Mouse (Mus musculus) T-helper 1 cell (primary cell): Measurements from ENCODE around the gene Mmp24.
"Not testable (repeated sequence)": the region's sequence is repeated elsewhere in the genome, so short reads cannot be mapped to it uniquely, and the experiment has no call there.

ENCODE experiments used
- in situ Hi-C: fragments of 300-600 bp; cut with MboI, MseI; formaldehyde crosslinking; loops from one replicate; pipeline ENCODE4 v1.15.1; 2025; ENCODE audit warnings: high pct_unique_total_duplicates

Mmp24 gene

DNA sequence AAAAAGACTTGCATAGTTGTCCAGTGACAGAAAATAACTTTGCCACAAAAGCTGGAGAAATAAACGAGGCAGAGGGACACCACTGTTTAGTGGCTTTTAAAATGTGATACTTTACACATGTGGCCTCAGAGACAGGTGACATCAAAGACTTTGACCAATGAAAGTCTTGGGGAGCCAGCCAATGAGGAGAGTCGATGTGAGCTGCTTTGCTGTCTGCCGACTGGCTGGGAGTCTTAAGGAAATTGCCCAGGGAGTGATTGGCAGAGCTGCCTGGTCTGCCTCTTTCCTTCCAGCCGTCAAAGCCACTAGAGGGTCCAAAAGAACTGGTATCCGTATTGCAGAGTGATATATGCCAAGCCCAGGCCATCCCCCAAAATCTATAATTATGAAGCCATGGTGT lies 39.7 kb downstream of the Mmp24 start:
- in situ Hi-C loops: no loop called here

DNA sequence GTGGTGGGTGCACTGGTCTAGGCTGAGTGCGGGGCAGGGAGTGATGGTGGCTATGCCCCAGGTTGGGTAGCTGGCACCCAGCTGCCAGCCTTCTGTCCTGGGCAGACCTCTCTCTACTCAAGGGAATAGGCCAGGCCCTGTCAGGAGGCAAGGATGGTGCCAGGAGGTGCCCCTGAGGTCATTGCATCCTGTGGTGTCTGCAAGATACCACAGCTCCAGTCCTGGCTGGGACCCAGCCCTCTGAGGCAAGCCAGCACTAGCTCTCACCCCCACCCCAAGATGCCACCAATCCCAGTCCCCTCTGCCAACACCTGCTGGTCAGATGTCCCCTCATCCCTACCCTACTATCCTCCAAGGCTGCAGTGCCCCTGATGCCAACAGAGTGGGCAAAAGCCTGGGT lies 41.0 kb downstream of the Mmp24 start:
- in situ Hi-C loops: no loop called here

DNA sequence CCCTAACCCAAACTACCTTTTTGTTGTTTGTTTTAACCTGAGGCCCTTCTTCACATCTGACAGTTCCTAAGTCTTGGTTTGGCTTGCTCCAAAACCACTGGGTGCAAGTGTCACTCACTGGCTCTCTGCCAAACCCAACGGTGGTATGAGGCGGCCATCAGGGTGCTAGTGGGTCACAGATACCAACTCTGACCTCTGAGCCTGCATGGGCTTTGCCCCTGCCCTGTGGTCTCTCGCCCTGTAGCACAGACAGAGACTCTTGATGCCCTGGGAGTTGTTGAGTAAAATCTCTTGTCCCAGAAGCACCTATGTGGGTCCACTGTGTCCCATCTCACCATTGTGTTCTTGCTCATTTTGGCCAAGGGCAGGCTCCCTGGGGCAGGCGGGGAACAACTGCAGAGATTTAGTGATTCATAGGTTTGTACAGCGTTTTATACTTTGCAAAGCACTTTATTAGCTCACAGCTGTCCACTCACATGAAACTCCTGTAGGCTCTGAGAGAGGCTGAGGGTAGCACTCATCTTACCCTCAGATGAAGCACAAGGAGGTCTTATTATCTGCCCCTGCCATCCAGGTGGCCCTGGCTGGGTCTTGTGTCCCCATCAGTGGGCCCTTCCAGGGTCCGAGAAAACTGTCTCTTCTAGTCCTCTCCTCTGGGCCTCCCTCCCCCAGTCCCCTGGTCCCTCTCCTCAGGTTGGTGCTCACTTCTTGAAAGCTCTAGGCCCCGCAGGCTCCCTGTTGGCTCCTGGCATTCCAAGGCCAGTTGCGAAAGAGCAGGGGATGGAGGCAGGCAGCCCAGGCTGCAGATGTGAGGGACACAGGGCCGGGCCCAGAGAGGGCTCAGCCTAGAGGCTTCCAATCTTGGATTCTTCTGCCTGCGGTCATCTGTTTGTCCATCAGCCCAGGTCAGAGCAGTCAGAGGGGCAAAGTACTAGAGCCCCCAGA lies 42.4 kb downstream of the Mmp24 start:
- in situ Hi-C loops: no loop called here

DNA sequence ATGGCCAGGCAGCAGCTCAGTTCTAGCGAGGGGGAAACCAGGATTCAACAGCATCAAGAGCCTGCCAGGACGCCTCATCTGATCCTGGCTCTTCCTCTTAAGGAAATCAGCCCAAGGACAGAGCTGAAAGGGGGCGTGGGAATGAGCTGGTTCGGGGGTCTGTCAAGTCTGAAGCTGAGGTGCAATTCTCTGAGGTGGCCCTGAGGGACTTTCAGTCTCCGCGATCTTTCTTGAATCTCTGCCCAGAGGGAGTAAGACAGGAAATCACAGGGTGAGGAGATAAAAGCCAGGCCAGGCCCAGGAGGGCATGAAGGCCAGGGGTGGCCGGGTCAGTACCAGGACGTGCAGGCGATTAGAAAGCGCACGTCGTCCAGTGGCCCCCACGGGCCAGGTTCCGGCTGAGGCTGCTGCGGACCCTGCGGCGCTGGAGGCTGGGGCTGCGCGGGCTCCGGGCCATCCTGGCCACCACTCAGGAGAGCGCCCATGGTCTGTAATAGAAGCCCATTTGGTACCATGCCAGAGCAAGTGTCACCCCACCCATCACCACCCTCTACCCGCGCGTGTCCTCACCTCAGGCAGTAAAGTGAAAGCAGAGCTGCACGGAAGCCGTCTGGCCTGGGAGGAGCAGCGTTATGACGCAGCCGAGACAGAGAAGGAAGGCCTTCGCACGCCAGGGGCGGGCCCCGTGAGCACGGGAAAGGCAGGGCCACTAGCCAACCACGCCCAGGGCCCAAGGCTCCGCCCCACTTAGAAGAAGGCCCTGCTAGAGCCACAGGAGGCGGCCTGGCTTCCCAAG lies 43.7 kb downstream of the Mmp24 start:
- in situ Hi-C loops: no loop called here

DNA sequence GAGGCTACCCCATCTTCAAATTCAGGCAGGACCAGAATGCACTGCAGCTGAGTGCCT lies 44.1 kb downstream of the Mmp24 start, which contains the start of gene BC029722:
BC029722 (minus strand) TSS at position 35 of the 57 bp plus-strand sequence.
- in situ Hi-C loops: no loop called here

DNA sequence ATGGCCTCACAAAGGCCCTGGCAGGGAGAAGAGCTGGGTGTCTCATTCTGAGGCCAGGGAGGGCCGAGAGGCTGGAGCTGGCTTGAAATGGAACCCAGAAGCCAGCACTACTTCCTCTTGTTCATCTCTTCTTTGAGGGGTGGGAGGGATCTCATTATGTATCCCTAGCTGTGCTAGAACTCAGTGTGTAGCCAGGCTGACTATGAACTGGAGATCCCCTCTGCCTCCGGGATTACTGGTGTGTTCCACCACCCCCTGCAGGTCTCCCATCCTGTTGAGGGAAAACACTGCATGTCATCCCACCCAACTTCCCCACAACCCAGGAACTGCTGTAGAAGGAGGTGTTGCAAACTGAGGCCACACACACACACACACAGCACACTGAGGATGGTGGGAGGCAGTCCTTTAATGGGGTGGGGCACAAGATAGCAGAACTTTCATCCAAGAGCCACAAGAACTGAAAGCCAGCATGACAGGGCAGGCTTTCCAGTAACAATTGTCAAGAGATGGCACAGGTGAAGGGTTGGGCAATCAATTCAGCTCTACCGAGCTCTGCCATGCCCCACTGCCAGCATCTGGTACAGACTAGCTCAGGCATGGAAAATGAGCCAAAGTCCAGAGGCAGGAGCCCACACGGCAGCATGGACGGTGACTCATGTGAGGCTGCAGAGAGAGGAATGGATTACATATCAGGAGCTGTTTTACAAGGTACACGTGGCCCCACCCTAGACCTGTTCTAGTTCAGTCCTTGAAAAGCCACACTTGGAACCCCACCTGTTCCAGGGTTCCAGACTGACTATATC lies 44.5 kb downstream of the Mmp24 start:
- in situ Hi-C loops: no loop called here

DNA sequence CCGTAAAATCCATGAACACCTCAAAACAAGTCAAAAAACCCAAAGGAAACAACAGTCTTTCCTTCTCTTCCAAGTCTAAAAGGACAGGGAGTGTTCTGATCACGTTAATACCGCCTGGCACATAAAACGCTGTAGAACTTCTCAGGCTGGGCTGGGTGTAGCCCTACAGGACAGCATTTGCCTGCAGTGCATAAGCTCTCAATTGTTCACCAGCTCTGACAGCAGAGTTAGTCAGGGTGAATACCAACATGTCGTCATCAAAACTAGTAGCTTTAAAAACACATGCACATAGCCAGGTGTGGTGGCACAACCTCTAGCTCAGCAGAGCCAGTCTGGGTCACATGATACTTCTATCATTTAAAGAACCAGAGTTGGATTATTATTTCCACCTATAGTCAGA lies 45.6 kb downstream of the Mmp24 start:
- in situ Hi-C loops: no loop called here

DNA sequence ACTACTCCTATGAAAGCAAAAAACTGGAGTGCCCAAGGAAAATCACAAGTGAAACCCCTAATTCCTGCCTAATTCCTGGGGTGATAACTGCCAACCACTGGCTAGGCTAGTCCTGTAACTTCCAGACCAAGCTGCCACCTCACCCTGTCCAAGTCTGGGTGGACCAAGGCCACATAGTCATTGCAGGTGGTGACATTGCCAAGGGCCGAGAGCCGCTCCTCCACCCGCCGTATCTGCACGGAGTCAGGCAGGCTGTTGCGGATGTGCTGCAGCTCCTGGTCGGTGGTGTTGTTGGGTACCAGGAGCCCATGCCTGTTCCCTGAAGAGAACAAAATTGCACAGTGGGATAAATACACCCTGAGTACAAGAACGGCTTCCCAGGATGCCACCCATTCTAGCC lies 48.6 kb downstream of the Mmp24 start:
- in situ Hi-C loops: no loop called here

DNA sequence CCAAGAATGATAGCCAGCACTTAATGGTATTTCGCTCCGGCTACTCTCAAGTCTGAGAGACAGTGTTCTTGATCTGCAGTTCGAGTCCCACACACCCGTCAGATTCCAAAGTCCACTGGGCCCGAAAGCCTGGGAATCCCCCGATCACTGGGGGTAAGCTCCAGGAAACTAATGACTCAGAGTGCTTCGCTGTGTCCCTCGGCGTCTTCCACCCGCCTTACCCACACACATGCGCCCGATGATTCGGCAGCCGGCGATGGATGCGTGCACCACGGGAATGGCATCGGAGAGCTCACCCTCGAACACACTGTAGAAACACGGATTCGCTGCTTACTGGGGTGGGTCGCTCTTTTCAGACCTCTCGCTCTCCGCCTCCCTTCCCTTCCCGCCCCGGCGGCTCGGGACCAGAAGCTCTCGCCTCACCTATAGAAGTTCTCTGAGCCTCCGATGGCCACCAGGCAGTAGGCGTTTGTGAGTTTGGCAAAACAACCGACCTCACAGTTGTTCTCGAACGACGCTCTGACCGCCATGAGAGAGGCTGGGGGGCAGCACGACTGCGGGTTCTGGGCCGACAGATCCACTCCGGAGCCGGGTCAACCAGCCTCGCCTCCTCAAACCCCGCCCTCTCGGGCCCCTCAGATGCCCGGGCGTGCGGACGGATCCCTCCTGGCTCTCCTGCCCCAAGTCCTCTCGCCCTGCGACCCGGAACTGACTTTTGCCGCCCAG lies 50.9 kb downstream of the Mmp24 start:
- in situ Hi-C loops: no loop called here

DNA sequence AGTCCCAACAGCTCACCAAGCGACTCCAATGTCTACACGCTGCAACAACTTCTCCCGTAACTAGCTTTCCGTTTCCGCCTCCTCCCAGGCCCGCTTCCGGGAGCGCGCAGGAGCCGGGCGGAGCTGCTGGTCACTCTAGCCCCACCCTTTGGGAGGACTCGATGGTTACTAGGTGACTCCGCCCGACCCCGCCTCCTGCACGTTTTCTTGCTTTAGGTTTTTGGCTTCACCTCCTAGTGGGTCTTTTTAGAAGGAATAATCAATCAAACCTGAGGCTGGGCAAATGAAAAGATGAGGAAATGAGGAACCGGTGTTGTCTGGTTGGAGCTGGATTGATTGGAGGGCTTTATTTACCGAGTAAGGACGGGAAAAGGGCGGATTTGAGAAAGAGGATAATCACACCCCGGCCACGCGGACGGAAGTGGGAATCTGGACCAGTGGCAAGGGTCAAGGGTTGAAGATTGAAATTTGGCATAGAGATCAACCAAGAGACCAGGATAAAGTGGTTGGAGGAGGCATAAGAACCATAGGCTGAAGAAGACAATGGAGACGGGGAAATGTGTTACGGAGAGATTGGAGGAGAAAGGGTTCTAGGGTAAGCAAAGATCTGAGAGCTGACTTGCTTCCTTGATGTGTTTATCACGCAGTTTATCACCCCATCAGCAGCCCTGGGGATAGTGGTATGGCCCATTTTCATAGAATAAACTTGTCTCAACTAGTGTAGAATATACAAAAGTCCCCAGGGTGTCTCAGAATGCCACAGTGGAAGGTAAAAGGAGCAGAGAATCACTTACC lies 51.7 kb downstream of the Mmp24 start, which contains the start of gene Eif6:
Eif6 (minus strand) TSS at position 296 of the 795 bp plus-strand sequence.
- in situ Hi-C loops: no loop called here

DNA sequence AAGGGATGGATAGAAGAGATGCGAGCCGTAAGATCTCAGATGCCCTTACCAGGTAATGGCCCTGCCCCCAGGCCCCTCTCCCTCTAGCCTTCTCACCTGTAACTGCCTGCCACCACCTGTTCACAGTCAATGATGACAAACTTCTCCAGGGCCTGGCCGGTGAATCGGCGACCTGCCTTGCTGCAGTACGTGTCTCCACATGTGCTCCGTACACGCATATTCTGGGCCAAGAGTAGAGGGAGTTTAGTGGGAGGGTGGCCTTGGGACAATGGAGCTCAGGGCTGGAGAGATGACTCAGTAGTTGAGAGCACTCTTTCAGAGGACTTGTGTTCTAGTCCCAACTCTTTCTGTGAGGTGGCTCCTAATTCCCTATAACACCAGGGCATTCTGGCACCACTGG lies 55.7 kb downstream of the Mmp24 start:
- in situ Hi-C loops: no loop called here

DNA sequence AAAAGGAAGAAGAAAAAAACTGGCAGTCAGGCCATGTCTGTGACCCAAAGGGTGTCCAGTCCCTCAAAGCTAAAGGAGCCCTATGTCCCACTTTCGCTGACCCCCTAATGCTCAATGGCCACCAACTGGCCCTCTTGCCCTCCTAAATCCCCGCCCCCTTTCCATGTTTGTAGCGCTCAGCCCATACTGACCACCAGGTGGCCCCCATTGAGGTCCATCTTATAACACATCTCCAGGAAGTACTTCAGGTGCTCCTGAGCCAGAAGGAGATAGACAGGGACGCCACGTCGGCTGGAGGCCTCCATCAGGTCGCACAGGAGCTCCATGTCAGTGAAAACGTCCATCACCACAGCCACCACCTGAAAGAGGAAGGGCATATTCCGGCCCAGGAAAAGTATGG lies 56.2 kb downstream of the Mmp24 start:
- in situ Hi-C loops: no loop called here

DNA sequence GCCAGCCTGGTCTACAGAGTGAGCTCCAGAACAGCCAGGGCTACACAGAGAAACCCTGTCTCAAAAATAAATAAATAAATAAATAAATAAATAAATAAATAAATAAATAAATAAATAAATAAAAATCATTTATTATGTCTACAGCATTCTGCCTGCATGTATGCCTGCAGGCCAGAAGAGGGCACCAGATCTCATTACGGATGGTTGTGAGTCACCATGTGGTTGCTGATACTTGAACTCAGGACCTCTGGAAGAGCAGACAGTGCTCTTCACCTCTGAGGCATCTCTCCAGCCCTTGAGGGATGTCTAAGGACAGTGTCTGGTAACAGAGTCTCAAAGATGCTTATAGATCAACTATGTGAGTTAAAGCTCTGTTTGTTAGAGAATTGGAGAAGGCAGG lies 56.9 kb downstream of the Mmp24 start:
- in situ Hi-C loops: not testable (repeated sequence)

DNA sequence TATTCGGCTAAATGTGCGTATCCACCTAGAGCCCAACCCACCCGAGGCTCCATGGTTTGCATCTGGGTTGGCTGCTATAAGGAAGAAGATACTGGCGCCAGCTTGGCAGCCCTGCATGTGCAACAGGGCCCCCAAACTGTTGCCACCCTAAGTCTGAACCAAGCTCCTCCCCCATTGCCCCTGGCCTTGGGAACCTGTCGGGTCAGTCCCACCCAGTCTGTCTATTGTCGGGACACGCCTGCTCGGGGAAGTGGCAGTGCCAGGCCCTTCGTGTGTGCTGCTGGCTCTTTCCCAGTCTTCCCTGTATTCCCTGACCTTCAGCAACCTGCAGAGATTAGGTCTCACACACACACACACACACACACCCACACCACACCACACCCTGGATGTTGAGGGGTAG lies 59.6 kb downstream of the Mmp24 start, which contains the start of gene Fam83c:
Fam83c (minus strand) TSS at position 123 of the 400 bp plus-strand sequence.
- in situ Hi-C loops: no loop called here

DNA sequence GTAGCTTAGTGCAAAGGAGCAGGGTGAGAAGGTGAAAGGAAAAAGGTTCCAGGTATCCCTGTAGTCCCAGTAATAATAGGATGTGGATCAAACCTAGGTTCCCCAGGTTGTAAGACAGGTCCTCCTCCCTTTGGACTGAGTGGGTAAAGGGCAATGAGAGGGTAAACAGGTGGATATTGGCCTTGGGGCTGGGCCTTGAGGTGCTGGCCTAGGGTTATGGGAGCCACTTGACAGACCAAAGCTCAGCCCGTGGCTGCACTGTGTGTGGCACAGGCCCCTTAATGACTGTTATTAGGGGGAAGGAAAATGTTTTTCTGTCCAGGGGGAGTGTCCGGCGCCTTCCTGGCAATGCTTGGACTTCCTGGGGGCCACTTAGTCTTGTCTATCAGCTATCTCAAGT lies 62.8 kb downstream of the Mmp24 start:
- in situ Hi-C loops: no loop called here

DNA sequence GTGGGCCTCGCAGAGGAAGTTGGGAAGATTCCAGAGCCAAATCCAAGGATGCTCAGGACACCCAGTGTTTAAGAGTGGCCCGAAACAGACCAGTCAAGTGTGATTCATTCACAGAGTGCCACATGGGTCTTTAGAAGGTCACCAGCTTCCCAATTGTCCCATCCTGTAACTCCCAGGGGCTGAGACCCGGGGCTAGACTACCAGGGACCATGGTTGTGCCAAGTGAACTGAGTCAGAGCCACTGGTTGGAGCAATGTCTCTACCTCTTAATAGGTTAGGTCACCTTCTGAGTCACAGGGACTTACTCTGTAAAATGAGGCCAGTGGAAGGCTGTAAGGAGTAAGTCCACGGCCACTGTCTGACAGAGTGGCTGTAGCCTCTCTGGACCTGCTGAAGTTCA lies 63.8 kb downstream of the Mmp24 start:
- in situ Hi-C loops: no loop called here

DNA sequence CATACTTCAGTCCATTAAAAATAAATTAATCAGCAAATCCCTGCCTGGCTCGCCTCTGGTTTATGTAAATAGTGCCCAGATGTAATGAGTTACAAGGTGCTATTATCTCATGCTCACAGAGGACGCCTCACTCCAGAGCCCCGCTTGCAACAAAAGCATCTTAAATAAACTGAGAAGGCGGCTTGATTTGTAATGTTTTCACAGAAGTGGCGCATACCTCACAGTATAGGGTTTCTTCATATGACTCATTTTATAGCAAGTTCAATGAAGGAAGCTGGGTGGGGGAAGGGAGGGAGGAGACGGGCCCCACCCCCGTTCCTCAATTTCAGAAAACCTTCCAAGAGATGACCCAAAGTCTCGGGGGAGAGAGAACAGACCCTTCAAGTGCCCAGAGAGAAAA lies 71.8 kb downstream of the Mmp24 start:
- in situ Hi-C loops: loop anchor here (10.0 kb wide), 1 partner anchor 278 kb away; the partner anchor contains the start of gene Gm28036

DNA sequence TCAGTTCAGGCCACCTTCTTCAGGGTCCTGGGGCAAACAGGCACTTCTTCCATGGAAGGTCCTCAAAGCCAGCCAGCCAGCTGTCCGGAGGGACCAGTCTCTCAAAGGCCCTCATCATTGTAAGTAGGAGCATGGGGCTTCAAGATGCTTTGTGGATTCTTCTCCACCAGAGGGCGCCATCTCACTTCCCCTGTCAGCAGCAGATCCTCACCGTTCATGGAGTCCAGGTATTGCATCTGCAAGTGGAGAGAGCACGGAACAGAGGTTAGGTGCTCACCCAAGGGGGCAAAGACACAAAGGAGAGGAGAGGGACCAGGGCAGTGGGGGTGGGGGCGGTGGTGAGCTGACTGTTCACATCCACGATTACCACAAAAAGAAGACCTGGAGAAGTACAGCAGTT lies 73.1 kb downstream of the Mmp24 start:
- in situ Hi-C loops: loop anchor here (10.0 kb wide), 1 partner anchor 277 kb away; the partner anchor contains the start of gene Gm28036

DNA sequence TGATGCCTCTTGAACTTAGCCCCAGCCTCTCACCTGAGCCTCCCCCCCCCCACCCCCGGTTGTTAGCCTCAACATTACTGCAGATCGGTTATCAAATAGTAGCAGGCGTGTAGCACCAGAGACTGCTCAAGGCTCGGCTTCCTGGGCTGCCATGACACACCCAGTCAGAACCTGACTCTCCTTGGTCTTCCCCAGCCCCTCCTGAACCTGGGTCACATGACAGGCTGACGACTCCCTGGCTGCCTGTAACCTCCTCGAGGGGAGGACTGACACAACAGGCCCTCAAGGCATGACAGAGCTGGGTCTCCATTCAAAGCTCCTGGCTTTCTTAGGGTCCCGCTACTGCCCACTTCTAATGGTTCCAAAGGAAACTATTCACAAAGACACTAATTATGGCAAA lies 74.3 kb downstream of the Mmp24 start:
- in situ Hi-C loops: loop anchor here (10.0 kb wide), 1 partner anchor 275 kb away; the partner anchor contains the start of gene Gm28036

DNA sequence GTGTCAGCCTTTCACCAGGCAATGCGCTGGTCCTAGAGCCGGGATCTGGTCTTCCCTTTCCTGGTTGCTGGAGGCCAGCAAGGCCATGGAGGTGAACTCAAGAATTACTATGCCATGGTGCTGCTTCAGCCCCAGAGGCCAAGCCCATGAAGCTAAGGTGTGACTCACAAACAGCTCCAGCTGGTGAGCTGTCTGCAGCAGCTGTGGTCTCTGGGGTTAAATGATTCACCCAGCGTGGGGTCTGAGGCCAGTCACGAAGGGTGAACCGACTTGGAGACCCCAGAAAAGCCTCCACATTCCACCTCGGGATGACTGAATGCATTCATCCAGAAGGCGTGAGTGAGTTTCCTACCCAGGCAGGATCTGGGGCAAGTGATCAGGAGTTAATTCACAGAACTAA lies 75.0 kb downstream of the Mmp24 start:
- in situ Hi-C loops: loop anchor here (5.0 kb wide), 1 partner anchor 92 kb away; the partner anchor contains the start of gene Gm15557
